Mouse (Mus musculus) G1E-ER4 (cell line): ENCODE results near the gene Nfib. TPM values are rescaled to one million over a fixed set of nuclear protein-coding genes. Genes with fewer than 3 reads are reported as not detected.

Experiments used
- GATA1 ChIP-seq: IDR thresholded peaks from one replicate; pipeline ENCODE4 v1.8.0; 2012; ENCODE audit warnings: low read length, inconsistent platforms
- polyA plus RNA-seq: library from polyadenylated mRNA; stranded (reverse); fragments of >175 nt; gene quantifications from 2 replicates; pipeline ENCODE4 v1.2.3, GENCODE M21; 2012

The Nfib gene
- polyA plus RNA-seq, 1 experiment = not detected

- no peak for TF ChIP-seq GATA1
Measured at GRCm38 (mm10) chr4:82444078-82444477, 261.5 kb downstream of the Nfib start.

- no peak for TF ChIP-seq GATA1
Measured at GRCm38 (mm10) chr4:82443441-82443840, 262.1 kb downstream of the Nfib start.

GRCm38 (mm10) chr4:82443003-82443402 lies 262.5 kb downstream of the Nfib start:
- no peak for TF ChIP-seq GATA1

GRCm38 (mm10) chr4:82440606-82441005 lies 264.9 kb downstream of the Nfib start:
- TF ChIP-seq GATA1 = no peak

GRCm38 (mm10) chr4:82439813-82440212 lies 265.7 kb downstream of the Nfib start:
- no peak for TF ChIP-seq GATA1

GRCm38 (mm10) chr4:82438631-82439030 lies 266.9 kb downstream of the Nfib start:
- no peak for TF ChIP-seq GATA1

GRCm38 (mm10) chr4:82437533-82438318 lies 267.8 kb downstream of the Nfib start:
- no peak for TF ChIP-seq GATA1

- no peak for TF ChIP-seq GATA1
Measured at GRCm38 (mm10) chr4:82436656-82437055, 268.9 kb downstream of the Nfib start.

- TF ChIP-seq GATA1 = no peak
Measured at GRCm38 (mm10) chr4:82435716-82436115, 269.8 kb downstream of the Nfib start.

- TF ChIP-seq GATA1 = no peak
Measured at GRCm38 (mm10) chr4:82433926-82434705, 271.4 kb downstream of the Nfib start.

- TF ChIP-seq GATA1 = no peak
Measured at GRCm38 (mm10) chr4:82431831-82432230, 273.7 kb downstream of the Nfib start.

GRCm38 (mm10) chr4:82430802-82431201 lies 274.7 kb downstream of the Nfib start:
- TF ChIP-seq GATA1 = no peak

GRCm38 (mm10) chr4:82426224-82426623 lies 279.3 kb downstream of the Nfib start:
- no peak for TF ChIP-seq GATA1

GRCm38 (mm10) chr4:82418241-82418640 lies 287.3 kb downstream of the Nfib start:
- no peak for TF ChIP-seq GATA1

GRCm38 (mm10) chr4:82415817-82416216 lies 289.7 kb downstream of the Nfib start:
- no peak for TF ChIP-seq GATA1

GRCm38 (mm10) chr4:82412651-82413050 lies 292.9 kb downstream of the Nfib start:
- TF ChIP-seq GATA1 = no peak

GRCm38 (mm10) chr4:82411965-82412364 lies 293.6 kb downstream of the Nfib start:
- TF ChIP-seq GATA1 = no peak
